Mouse (Mus musculus) heart, postnatal 0 days (tissue): ENCODE results near the gene Crb1. TPM values are rescaled to one million over a fixed set of nuclear protein-coding genes. Genes with fewer than 3 reads are reported as not detected.

Source experiments
- ATAC-seq: fragments of 200-750 bp; cut with Nextera tagmentation; 2 replicates; pipeline ENCODE4 v1.8.0; 2017; ENCODE audit warnings: low read depth, moderate number of reproducible peaks, moderate library complexity; ENCODE audit not compliant: insufficient read depth
- DNase-seq: peaks from one replicate; pipeline ENCODE4 v3.0.0-alpha.2; 2016; ENCODE audit warnings: low spot score
- H3K27ac ChIP-seq: fragments of 300-500 bp; sonication (generic); 2 replicates; pipeline ENCODE4 v1.5.1; 2014; ENCODE audit warnings: low read depth, mild to moderate bottlenecking
- H3K27me3 ChIP-seq: fragments of 300-500 bp; sonication (generic); 2 replicates; pipeline ENCODE4 v1.6.1; 2014; ENCODE audit warnings: low read length, mixed read lengths; ENCODE audit not compliant: control insufficient read depth, insufficient read depth
- H3K36me3 ChIP-seq: fragments of 300-500 bp; sonication (generic); replicated peaks from 2 replicates; pipeline ENCODE4 v1.6.1; 2014; ENCODE audit warnings: low read length, mixed read lengths; ENCODE audit not compliant: control insufficient read depth, insufficient read depth
- H3K4me1 ChIP-seq: fragments of 300-500 bp; sonication (generic); 2 replicates; pipeline ENCODE4 v1.6.1; 2014; ENCODE audit warnings: antibody characterized with exemption; ENCODE audit not compliant: control insufficient read depth, insufficient read depth
- H3K4me2 ChIP-seq: fragments of 300-500 bp; sonication (generic); 2 replicates; pipeline ENCODE4 v1.6.1; 2014; ENCODE audit warnings: low read depth, mild to moderate bottlenecking, low read length, moderate library complexity
- H3K4me3 ChIP-seq: fragments of 300-500 bp; sonication (generic); 2 replicates; pipeline ENCODE4 v1.5.1; 2014; ENCODE audit warnings: low read depth, low read length
- H3K9ac ChIP-seq: fragments of 300-500 bp; sonication (generic); replicated peaks from 2 replicates; pipeline ENCODE4 v1.6.1; 2014; ENCODE audit warnings: low read depth, low read length, mixed read lengths
- H3K9me3 ChIP-seq: fragments of 300-500 bp; sonication (generic); replicated peaks from 2 replicates; pipeline ENCODE4 v1.6.1; 2016; ENCODE audit warnings: low read length; ENCODE audit not compliant: control insufficient read depth
- CTCF ChIP-seq: IDR thresholded peaks from 2 replicates; pipeline ENCODE4 v1.5.1; 2016; ENCODE audit warnings: antibody characterized with exemption, control low read depth, low read depth
- EP300 ChIP-seq: IDR thresholded peaks from 2 replicates; pipeline ENCODE4 v1.6.1; 2016; ENCODE audit warnings: antibody characterized with exemption, low read depth
- WGBS: fragments of 180-500 bp; shearing (Covaris S2); extraction: QIAGEN DNeasy Blood & Tissue Kit; methylation state at CpG from one replicate; pipeline ENCODE4 v1.1.7; 2014; 5-methylcytosine and 5-hydroxymethylcytosine counted together
- polyA plus RNA-seq: library from polyadenylated mRNA; unstranded; fragments of >200 nt; fragmentation: Nextera tagmentation; extraction: Ambion mirVana; gene quantifications from 2 replicates; pipeline ENCODE4 v1.2.1, GENCODE M21; 2015
- total RNA-seq: library from RNA; depleted of rRNA; stranded (reverse); fragments of >200 nt; gene quantifications from 2 replicates; pipeline ENCODE4 v1.2.3, GENCODE M21; 2014; ENCODE audit warnings: low replicate concordance

Crb1 gene
- total and polyA plus RNA-seq, 2 experiments from 2014 or later, result 0.12 to 0.38 TPM

DNA sequence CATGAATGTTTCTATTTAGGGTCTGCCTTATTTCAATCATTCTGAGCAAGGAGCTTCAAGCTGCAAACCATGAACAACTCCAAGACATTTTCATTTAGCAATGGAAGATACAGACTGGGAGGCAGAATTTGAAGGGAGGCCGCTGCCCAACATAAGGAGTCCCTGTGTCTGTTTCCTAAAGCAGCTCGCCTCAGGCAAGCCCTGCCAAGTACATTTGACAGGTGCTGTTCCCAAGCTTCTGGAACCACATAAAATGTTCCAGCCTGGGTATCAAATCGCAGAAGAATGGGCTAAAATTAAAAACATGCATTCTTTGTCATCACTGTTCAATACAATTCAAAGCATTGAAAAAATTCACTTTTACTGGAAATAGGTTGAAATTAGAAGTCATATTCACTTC, 184.3 kb downstream of the Crb1 start:
- Histone ChIP-seq H3K4me2 (no peak overlapping the region), H3K9me3 (no peaks in the 10 kb centered on the region), H3K27me3 (no peaks in the 10 kb centered on the region), H3K36me3 (no peaks in the 10 kb centered on the region), H3K4me3 (no peak overlapping the region), H3K4me1 (no peaks in the 10 kb centered on the region), H3K9ac (no peak overlapping the region), H3K27ac (no peak overlapping the region)
- TF ChIP-seq CTCF (no peak), EP300 (no peak)
- ATAC-seq (no peak), DNase-seq (no peak)
- WGBS, result 73% methylated on average over 3 of the region's 3 CpGs

DNA sequence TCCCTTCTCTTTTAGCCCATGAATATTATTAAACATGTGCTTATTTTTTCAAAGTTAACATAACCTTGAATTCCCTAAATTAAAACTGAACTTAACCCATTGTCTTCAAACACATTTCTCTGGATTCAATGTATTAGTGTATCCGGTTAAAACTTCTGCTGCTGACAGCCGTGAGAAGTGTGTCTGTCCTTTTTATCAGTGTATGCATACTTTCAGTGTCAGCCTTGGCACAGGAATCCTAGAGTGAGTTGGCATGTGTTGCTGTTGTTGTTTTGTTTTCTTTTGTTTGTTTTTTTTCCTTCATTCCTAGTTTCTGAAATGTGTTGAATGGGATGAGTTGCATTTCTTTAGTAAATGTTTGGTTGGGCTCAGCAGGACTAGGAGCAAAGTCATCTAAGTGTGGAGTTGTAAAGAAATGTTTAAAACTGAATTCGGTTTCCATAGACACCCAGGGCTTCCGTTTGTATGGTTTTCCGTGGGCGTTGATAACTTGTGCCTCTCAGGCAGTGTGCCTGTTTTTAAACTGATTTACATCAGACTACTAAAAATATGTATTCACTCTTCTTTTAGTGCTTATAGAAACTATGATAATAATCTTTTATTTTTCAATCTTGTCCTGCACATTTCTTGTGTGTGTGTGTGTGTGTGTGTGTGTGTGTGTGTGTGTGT, 196.3 kb downstream of the Crb1 start:
- Histone ChIP-seq H3K9me3 (no peaks in the 10 kb centered on the region), H3K4me1 (peaks cover 5% of the 10 kb centered on the region; the same call in 1 of the 2 replicates), H3K27me3 (no peaks in the 10 kb centered on the region), H3K36me3 (no peaks in the 10 kb centered on the region), H3K9ac (no peak overlapping the region), H3K27ac (no peak overlapping the region), H3K4me2 (no peak overlapping the region), H3K4me3 (no peak overlapping the region)
- TF ChIP-seq EP300 (no peak), CTCF (no peak)
- no peak for DNase-seq
- WGBS, result 20% methylated on average over 6 of the region's 6 CpGs
- no peak for ATAC-seq

DNA sequence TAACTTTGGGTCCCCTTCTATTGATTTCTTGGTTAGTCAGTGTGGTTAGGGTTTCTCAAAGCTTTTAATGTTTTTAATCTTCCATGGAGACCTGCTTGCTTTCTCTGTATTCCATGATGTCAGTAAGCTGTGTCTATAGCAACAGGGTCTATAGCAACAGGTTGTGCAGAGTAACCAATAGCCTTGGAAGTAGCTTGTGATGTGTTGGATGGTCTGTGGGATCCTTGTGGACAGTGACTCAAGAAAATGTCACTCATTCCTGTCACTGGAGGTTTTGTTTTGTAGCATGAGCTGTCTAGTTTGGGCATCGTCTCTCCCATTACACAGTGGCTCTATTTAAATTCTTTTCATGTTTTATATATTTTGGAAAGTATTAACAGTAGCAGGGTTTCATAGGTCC, 197.2 kb downstream of the Crb1 start:
- H3K4me3 ChIP-seq, result no peak overlapping the region
- no peak overlapping the region for H3K27ac ChIP-seq
- TF ChIP-seq EP300, result no peak
- TF ChIP-seq CTCF, result no peak
- ATAC-seq, result no peak
- DNase-seq, result no peak
- 71% methylated on average over 1 of the region's 1 CpGs for WGBS
- H3K4me1 ChIP-seq, result peaks cover 5% of the 10 kb centered on the region; the same call in 1 of the 2 replicates
- H3K9me3 ChIP-seq, result no peaks in the 10 kb centered on the region
- H3K4me2 ChIP-seq, result no peak overlapping the region
- no peaks in the 10 kb centered on the region for H3K36me3 ChIP-seq
- no peak overlapping the region for H3K9ac ChIP-seq
- H3K27me3 ChIP-seq, result no peaks in the 10 kb centered on the region

DNA sequence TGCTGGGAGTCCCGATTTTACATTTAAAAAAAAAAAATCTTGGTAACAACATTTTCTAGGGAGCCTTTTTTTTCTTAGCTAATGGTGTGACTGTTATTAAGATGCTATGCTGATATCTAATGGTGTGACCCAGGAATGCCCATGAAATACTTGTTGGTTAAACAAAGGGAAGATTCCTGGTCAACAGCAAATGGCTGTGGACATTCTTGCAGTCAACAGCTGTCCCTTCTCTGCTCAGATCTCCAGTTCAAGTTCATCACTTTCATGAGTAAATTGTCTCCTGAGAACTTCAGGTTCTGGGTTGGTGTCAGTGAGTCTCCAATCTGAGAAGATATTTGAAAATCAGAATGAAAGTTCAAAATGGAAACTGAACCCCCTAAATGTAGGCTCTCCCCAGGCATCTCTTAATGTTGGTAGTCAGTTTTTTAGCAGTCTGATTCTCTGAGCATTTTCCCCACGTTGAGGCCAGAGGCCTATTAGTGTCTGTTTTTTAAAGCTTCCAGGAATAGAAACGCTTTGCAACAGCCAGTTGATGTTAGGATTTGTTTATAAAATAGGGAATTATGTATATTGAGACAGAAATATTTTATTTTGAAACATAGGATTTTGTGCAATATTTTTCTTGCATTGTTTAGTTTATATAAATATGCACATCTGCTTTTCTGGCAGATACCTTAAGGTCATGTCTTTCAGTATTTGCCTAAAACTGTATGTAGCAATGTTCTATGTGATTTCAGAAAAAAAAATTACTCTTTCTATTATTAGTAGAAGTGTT, 202.7 kb downstream of the Crb1 start:
- Histone ChIP-seq H3K4me1 (no peaks in the 10 kb centered on the region), H3K9me3 (no peaks in the 10 kb centered on the region), H3K27me3 (no peaks in the 10 kb centered on the region), H3K27ac (no peak overlapping the region), H3K9ac (no peak overlapping the region), H3K4me2 (no peak overlapping the region), H3K36me3 (peaks cover 18% of the 10 kb centered on the region; the same call in 1 of the 2 replicates), H3K4me3 (no peak overlapping the region)
- ATAC-seq, result no peak
- WGBS, result 71% methylated on average over 3 of the region's 3 CpGs
- TF ChIP-seq CTCF, result no peak
- no peak for TF ChIP-seq EP300
- DNase-seq, result no peak

DNA sequence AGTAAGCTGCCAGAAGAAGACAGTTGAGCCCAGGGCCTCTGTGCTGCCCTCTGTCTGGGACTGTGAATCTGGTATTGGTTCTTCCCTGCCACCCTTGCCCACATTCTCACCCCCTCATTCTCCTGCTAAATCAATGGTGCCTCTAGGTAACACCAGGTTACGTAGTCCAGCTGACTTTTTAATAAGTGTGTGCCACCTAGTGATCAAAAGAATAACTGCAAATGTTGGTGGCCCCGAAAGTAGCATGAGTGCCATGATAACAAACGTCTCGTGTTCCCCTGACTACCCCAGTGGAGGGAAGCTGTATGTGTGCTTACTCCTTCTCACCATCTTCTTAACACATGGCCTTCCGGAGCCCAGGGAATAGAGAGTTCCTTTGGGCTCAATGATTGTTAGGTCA, 214.1 kb downstream of the Crb1 start:
- no peaks in the 10 kb centered on the region for H3K27me3 ChIP-seq
- no peaks in the 10 kb centered on the region for H3K9me3 ChIP-seq
- H3K4me3 ChIP-seq, result no peak overlapping the region
- no peak for TF ChIP-seq EP300
- TF ChIP-seq CTCF, result peak; percentile 60
- no peak overlapping the region for H3K27ac ChIP-seq
- peak; percentile 43 for DNase-seq
- WGBS, result 24% methylated on average over 5 of the region's 5 CpGs
- ATAC-seq, result peak; percentile 44
- H3K4me1 ChIP-seq, result no peaks in the 10 kb centered on the region
- H3K4me2 ChIP-seq, result no peak overlapping the region
- no peak overlapping the region for H3K9ac ChIP-seq
- no peaks in the 10 kb centered on the region for H3K36me3 ChIP-seq

DNA sequence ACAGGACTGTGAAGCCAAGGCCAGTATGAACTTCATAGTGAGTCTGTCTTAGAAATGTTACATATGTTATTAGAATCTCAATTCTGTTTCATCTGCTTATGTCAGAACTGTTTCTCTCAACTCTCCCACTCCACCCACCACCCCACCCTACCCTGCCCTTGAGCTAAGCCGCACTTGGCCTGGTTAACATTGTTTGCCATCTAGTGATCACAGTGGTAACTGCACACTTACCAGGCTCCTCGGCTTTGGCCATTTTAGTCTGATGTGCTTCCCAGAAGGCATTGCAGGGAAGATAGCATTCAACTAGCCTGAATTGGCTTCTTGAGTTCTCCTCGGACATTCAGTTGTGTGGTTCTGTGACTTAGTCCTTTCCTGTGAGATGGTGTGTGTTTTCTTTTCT, 215.3 kb downstream of the Crb1 start:
- DNase-seq (no peak), ATAC-seq (peak; percentile 44; the same call in 1 of the 2 replicates)
- Histone ChIP-seq H3K4me2 (no peak overlapping the region), H3K27me3 (no peaks in the 10 kb centered on the region), H3K36me3 (no peaks in the 10 kb centered on the region), H3K9me3 (no peaks in the 10 kb centered on the region), H3K9ac (no peak overlapping the region), H3K27ac (no peak overlapping the region), H3K4me3 (no peak overlapping the region), H3K4me1 (no peaks in the 10 kb centered on the region)
- WGBS, result 43% methylated on average over 3 of the region's 3 CpGs
- TF ChIP-seq EP300, result no peak
- peak; percentile 34; the same call in 1 of the 2 replicates for TF ChIP-seq CTCF
